Mouse (Mus musculus) ES-E14 (cell line): Measurements from ENCODE around the gene Malrd1. TPM values are rescaled to one million over a fixed set of nuclear protein-coding genes. Genes with fewer than 3 reads are reported as not detected.
"Not testable (repeated sequence)": the region's sequence is repeated elsewhere in the genome, so short reads cannot be mapped to it uniquely, and the experiment has no call there.

Experiments
- DNase-seq: peaks from one replicate; pipeline ENCODE4 v3.0.0-alpha.2; 2013; ENCODE audit warnings: low read depth, low spot score
- H3K27ac ChIP-seq: 2 replicates; pipeline ENCODE4 v1.5.1; 2012; ENCODE audit warnings: low read depth, mild to moderate bottlenecking, low read length, moderate library complexity, mixed read lengths; ENCODE audit not compliant: poor library complexity, insufficient read depth, severe bottlenecking
- H3K36me3 ChIP-seq: 2 replicates; pipeline ENCODE4 v1.6.1; 2012; ENCODE audit warnings: mild to moderate bottlenecking, low read length, moderate library complexity, mixed read lengths; ENCODE audit not compliant: control insufficient read depth, poor library complexity, insufficient read depth, severe bottlenecking
- H3K4me1 ChIP-seq, 2 experiments: fragments of 150-350 bp in 1 of 2; sonication (generic) in 1 of 2; 2 replicates each; pipeline ENCODE4 v1.6.1; 2012; ENCODE audit warnings: low read length in 2 of 2, mild to moderate bottlenecking in 1 of 2, mixed read lengths in 1 of 2; ENCODE audit not compliant: control insufficient read depth in 2 of 2, insufficient read depth in 2 of 2, poor library complexity in 1 of 2
- H3K4me3 ChIP-seq, 2 experiments: fragments of 150-350 bp in 1 of 2; sonication (generic) in 1 of 2; 2 replicates each; pipeline ENCODE4 v1.5.1; 2012; ENCODE audit warnings: low read length in 2 of 2, low read depth in 1 of 2, mild to moderate bottlenecking in 1 of 2, mixed read lengths in 1 of 2; ENCODE audit not compliant: insufficient read depth in 1 of 2, poor library complexity in 1 of 2, severe bottlenecking in 1 of 2
- H3K9ac ChIP-seq: 2 replicates; pipeline ENCODE4 v1.6.1; 2012; ENCODE audit warnings: low read depth, mild to moderate bottlenecking, low read length, mixed read lengths; ENCODE audit not compliant: poor library complexity, insufficient read depth, severe bottlenecking
- H3K9me3 ChIP-seq: fragments of 150-350 bp; sonication (generic); 2 replicates; pipeline ENCODE4 v1.6.1; 2012; ENCODE audit warnings: low read depth, mild to moderate bottlenecking, low read length; ENCODE audit not compliant: control insufficient read depth, insufficient read depth
- CHD2 ChIP-seq: IDR thresholded peaks from 2 replicates; pipeline ENCODE4 v1.6.1; 2014; ENCODE audit warnings: mild to moderate bottlenecking, low read depth, low read length, inconsistent platforms
- HCFC1 ChIP-seq: IDR thresholded peaks from 2 replicates; pipeline ENCODE4 v1.6.1; 2012; ENCODE audit warnings: low read length, inconsistent platforms, borderline replicate concordance; ENCODE audit not compliant: insufficient read depth
- MAFK ChIP-seq: IDR thresholded peaks from 2 replicates; pipeline ENCODE4 v1.6.1; 2014; ENCODE audit warnings: mild to moderate bottlenecking, low read depth, low read length, inconsistent platforms; ENCODE audit not compliant: insufficient read depth
- ZC3H11A ChIP-seq: IDR thresholded peaks from 2 replicates; pipeline ENCODE4 v1.6.1; 2012; ENCODE audit warnings: low read depth, mild to moderate bottlenecking, inconsistent platforms, low read length, borderline replicate concordance
- ZNF384 ChIP-seq: IDR thresholded peaks from 2 replicates; pipeline ENCODE4 v1.6.1; 2012; ENCODE audit warnings: low read depth, low read length, inconsistent platforms
- in situ Hi-C, 2 experiments: fragments of 600-800 bp; cut with MboI; formaldehyde crosslinking; loops; one replicate each; pipeline ENCODE4 v1.15.1; 2025; ENCODE audit warnings: low sequenced_read_pairs in 2 of 2, inconsistent platforms in 1 of 2; ENCODE audit not compliant: unreplicated experiment in 2 of 2
- total RNA-seq: library from RNA; depleted of rRNA; stranded (reverse); fragments of 300-350 nt; gene quantifications from 2 replicates; pipeline ENCODE4 v1.2.3, GENCODE M21; 2012

The Malrd1 gene
- total RNA-seq, 1 experiment = 0.09 TPM

DNA sequence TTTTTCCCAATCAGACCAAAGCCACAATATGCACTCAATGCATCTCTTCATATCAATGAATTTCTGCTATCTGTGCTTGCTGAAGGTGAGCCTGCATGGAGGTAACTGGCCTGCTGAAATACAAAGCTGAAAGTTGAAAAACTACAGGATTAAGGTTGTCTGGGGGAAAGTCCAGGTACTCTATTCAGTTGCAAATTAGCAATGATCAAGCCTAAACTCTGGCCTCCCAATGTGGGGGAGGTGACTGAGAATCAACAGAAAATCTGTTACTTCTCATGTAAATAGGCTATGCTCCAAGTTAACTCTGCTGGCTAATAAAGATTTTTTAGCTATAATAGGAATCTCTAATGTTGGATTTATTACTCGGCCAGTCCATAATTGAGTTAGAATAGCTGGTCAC is 399.8 kb downstream of the Malrd1 start:
- Histone ChIP-seq H3K9ac (no peak overlapping the region), H3K27ac (no peak overlapping the region; the same call in 1 of the 2 replicates), H3K4me1 (peaks cover 0 to 3% of the 10 kb centered on the region in 2 experiments; a peak in 2 of 4 replicates), H3K9me3 (no peaks in the 10 kb centered on the region), H3K36me3 (no peaks in the 10 kb centered on the region), H3K4me3 (no peak overlapping the region)
- TF ChIP-seq ZC3H11A (no peak), CHD2 (no peak), HCFC1 (no peak), ZNF384 (no peak), MAFK (no peak)
- DNase-seq = peak; percentile 38
- in situ Hi-C loops = no loop called here

- no peaks in the 10 kb centered on the region for H3K9me3 ChIP-seq
- H3K27ac ChIP-seq = no peak overlapping the region
- H3K4me3 ChIP-seq = no peak overlapping the region
- no peaks in the 10 kb centered on the region; a peak in 1 of 4 replicates for H3K4me1 ChIP-seq
- in situ Hi-C loops = no loop called here
- TF ChIP-seq ZC3H11A (no peak), MAFK (no peak), CHD2 (no peak), HCFC1 (no peak), ZNF384 (no peak)
- H3K9ac ChIP-seq = no peak overlapping the region
- no peaks in the 10 kb centered on the region for H3K36me3 ChIP-seq
- no peak for DNase-seq
These were observed 405.2 kb downstream of the Malrd1 start for GRCm38 (mm10) chr2:15931479-15931878.

GRCm38 (mm10) chr2:15931924-15932323 is 405.6 kb downstream of the Malrd1 start:
- Histone ChIP-seq H3K4me3 (no peak overlapping the region), H3K9me3 (no peaks in the 10 kb centered on the region), H3K36me3 (no peaks in the 10 kb centered on the region), H3K4me1 (no peaks in the 10 kb centered on the region; a peak in 1 of 4 replicates), H3K9ac (no peak overlapping the region), H3K27ac (no peak overlapping the region)
- in situ Hi-C loops = no loop called here
- DNase-seq = no peak
- TF ChIP-seq ZC3H11A (no peak), MAFK (no peak), ZNF384 (no peak), HCFC1 (no peak), CHD2 (no peak)

GRCm38 (mm10) chr2:15932340-15932739 is 406.1 kb downstream of the Malrd1 start:
- no peaks in the 10 kb centered on the region for H3K36me3 ChIP-seq
- no peak overlapping the region for H3K9ac ChIP-seq
- H3K27ac ChIP-seq = no peak overlapping the region
- no peak for DNase-seq
- H3K4me1 ChIP-seq = no peaks in the 10 kb centered on the region; a peak in 1 of 4 replicates
- no peak for TF ChIP-seq ZC3H11A
- no peak for TF ChIP-seq HCFC1
- TF ChIP-seq ZNF384 = no peak
- no peak overlapping the region for H3K4me3 ChIP-seq
- H3K9me3 ChIP-seq = no peaks in the 10 kb centered on the region
- in situ Hi-C loops = no loop called here

DNA sequence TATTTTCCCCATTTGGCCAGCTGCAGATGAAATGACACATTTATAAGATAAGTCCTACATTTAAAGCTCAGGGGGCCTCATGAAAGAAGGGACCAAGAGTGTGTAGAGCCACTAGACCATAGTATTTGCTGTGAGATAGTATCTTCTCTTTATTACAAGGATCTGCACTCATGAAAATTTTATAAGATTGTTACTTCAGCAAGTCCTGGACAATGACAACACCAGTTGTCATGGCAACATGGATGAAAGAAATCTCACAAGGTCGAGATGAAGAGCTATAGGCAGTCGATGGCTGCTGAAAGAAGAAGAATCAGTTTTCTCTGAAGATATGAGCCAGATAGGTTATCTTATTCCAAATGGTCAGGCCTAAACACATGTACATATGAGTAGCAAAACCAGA is 476.6 kb downstream of the Malrd1 start:
- Histone ChIP-seq H3K27ac (no peak overlapping the region), H3K36me3 (no peaks in the 10 kb centered on the region), H3K9me3 (no peaks in the 10 kb centered on the region), H3K4me3 (no peak overlapping the region), H3K4me1 (no peaks in the 10 kb centered on the region), H3K9ac (no peak overlapping the region)
- no peak for DNase-seq
- in situ Hi-C loops = no loop called here
- TF ChIP-seq HCFC1 (no peak), ZC3H11A (no peak), ZNF384 (no peak), CHD2 (no peak), MAFK (no peak)

GRCm38 (mm10) chr2:16017046-16017445 is 490.8 kb downstream of the Malrd1 start:
- in situ Hi-C loops = not testable (repeated sequence)

More at GRCm38 (mm10) chr2:16017046-16017445, 490.8 kb downstream of the Malrd1 start:
- DNase-seq, H3K4me1 ChIP-seq, H3K4me3 ChIP-seq, H3K36me3 ChIP-seq, H3K9me3 ChIP-seq, H3K9ac ChIP-seq: not testable (repeated sequence)
- H3K27ac ChIP-seq = peak overlapping the region; percentile 47; the same call in 1 of the 2 replicates
